In genomic region chr13:75992169-75993028, GRCm38 (mm10) we compare ENCODE assay signal across 8 mouse cellular contexts. TPM values are rescaled to one million over a fixed set of nuclear protein-coding genes. Genes with fewer than 3 reads are reported as not detected.
DNase-seq lines count a peak whose midpoint lies in the region; ATAC-seq and TF ChIP-seq lines count a peak whose summit lies in the region.

No protein-coding gene starts in this region.

- H3K4me3 ChIP-seq in heart, adult 2 months = no peak overlapping the region

- no peak for TF ChIP-seq EP300 in heart, adult 2 months (IDR thresholded peaks at IDR 0.05; ENCODE audit: insufficient read depth, low read depth, low read length)

- H3K9ac ChIP-seq in heart, adult 2 months (ENCODE audit: low read depth, low read length) = no peak overlapping the region

- intact Hi-C loops in heart, adult 2 months (cut with DNase I) = no loop called here
- intact Hi-C loops in left cerebral cortex, postnatal 36 days (cut with DNase I) = no loop called here

- DNase-seq in heart, adult 18-20 months = peak; percentile 25 to 35
- DNase-seq in heart, adult 2 months = no peak
- peak; percentile 94 for DNase-seq in brain, embryonic 14.5 days (ENCODE audit: low read depth)
- DNase-seq in hindlimb bud, embryonic 11.5 days (ENCODE audit: extremely low spot score, low read depth, low spot score) = peak; percentile 39
- no peak for DNase-seq in left cerebral cortex, adult 11 months (ENCODE audit: low spot score)
- no peak for DNase-seq in right cerebral cortex, postnatal 4 days
- no peak for DNase-seq in left cerebral cortex, postnatal 36 days (ENCODE audit: low spot score in 2 of 2)

- TF ChIP-seq POLR2A in heart, adult 2 months (IDR thresholded peaks at IDR 0.05; ENCODE audit: insufficient read depth, low read depth, low read length) = no peak
- TF ChIP-seq POLR2A in brain, embryonic 14.5 days (IDR thresholded peaks at IDR 0.05; ENCODE audit: borderline replicate concordance, extremely low read depth, insufficient read depth, insufficient read length, poor library complexity, severe bottlenecking) = no peak

- H3K27ac ChIP-seq in heart, adult 2 months = no peak overlapping the region

- H3K36me3 ChIP-seq in heart, adult 2 months (ENCODE audit: control insufficient read depth, insufficient read depth, low read length) = no peaks in the 10 kb centered on the region

- peak; percentile 94 for ATAC-seq in megakaryocyte, adult 5-6 weeks (ENCODE audit: poor library complexity, severe bottlenecking)

- no peaks in the 10 kb centered on the region for H3K27me3 ChIP-seq in heart, adult 2 months (ENCODE audit: control insufficient read depth, insufficient read depth, low read length)

- WGBS in heart, adult 2 months = 48% methylated on average over 9 of the region's 9 CpGs

- TF ChIP-seq CTCF in heart, adult 2 months (IDR thresholded peaks at IDR 0.05) = no peak
- TF ChIP-seq CTCF in brain, embryonic 14.5 days (IDR thresholded peaks at IDR 0.05; ENCODE audit: borderline replicate concordance, extremely low read depth, insufficient read depth, insufficient read length) = no peak

- 0 out of 2 replicates have a peak, but pooled peaks cover 1% of the 10 kb centered on the region for H3K4me1 ChIP-seq in heart, adult 2 months (ENCODE audit: control insufficient read depth, insufficient read depth, low read length)

- H3K79me2 ChIP-seq in heart, adult 2 months (replicated peaks; ENCODE audit: control insufficient read depth, insufficient read depth, low read length) = no peaks in the 10 kb centered on the region

RNA-seq across cellular contexts. Expression of gene Spata9, which starts 25.4 kb away (rescaled TPM):
- total RNA-seq in heart, adult 18-20 months (2021) = not detected
- total RNA-seq in heart, adult 2 months (2021) = not detected
- polyA plus RNA-seq in heart, adult 2 months (2012; rRNA removed) = not detected in 2 replicates
- 0.47 and 0.56 TPM in 2 replicates for polyA plus RNA-seq in brain, embryonic 14.5 days (2012; rRNA removed)
- total RNA-seq in megakaryocyte, adult 5-6 weeks (2015) = not detected in 2 replicates
- total RNA-seq in megakaryocyte, adult 5-6 weeks (2017) = 0.73 TPM in 1 of 2 replicates, not detected in the other
- total RNA-seq in left cerebral cortex, postnatal 36 days (2021) = not detected

RNA-seq across cellular contexts. Expression of gene Rfesd, which starts 26.1 kb away (rescaled TPM):
- total RNA-seq in heart, adult 18-20 months (2021) = 10 to 100 TPM; 11.6 to 13.8 TPM
- 10 to 100 TPM; 10.9 to 14.9 TPM for total RNA-seq in heart, adult 2 months (2021)
- polyA plus RNA-seq in heart, adult 2 months (2012; rRNA removed) = 4.4 and 8.4 TPM in 2 replicates
- polyA plus RNA-seq in brain, embryonic 14.5 days (2012; rRNA removed) = 10.8 TPM in 2 replicates
- 20.5 and 21.5 TPM in 2 replicates for total RNA-seq in megakaryocyte, adult 5-6 weeks (2015)
- 15.3 and 16.1 TPM in 2 replicates for total RNA-seq in megakaryocyte, adult 5-6 weeks (2017)
- 10 to 100 TPM; 18.6 to 19.3 TPM for total RNA-seq in left cerebral cortex, postnatal 36 days (2021)

RNA-seq across cellular contexts. Expression of gene Rhobtb3, which starts 48.7 kb away (rescaled TPM):
- 10 to 100 TPM; 11.0 to 11.3 TPM for total RNA-seq in heart, adult 18-20 months (2021)
- total RNA-seq in heart, adult 2 months (2021) = 10 to 100 TPM; 11.3 to 12.6 TPM
- 7.6 and 16.0 TPM in 2 replicates for polyA plus RNA-seq in heart, adult 2 months (2012; rRNA removed)
- polyA plus RNA-seq in brain, embryonic 14.5 days (2012; rRNA removed) = 22.4 and 25.3 TPM in 2 replicates
- 0.36 and 0.96 TPM in 2 replicates for total RNA-seq in megakaryocyte, adult 5-6 weeks (2015)
- total RNA-seq in megakaryocyte, adult 5-6 weeks (2017) = 0.55 and 0.77 TPM in 2 replicates
- total RNA-seq in left cerebral cortex, postnatal 36 days (2021) = 10 to 100 TPM; 15.0 to 16.0 TPM

Comparison
In these comparisons a context has a peak if more than half of its experiments do, and no peak if none do; other contexts are left out.
1. DNase-seq: peak in heart, adult 18-20 months (2 of 2), brain, embryonic 14.5 days (single experiment) and hindlimb bud, embryonic 11.5 days (single experiment); none in heart, adult 2 months (0 of 2), left cerebral cortex, adult 11 months (single experiment), right cerebral cortex, postnatal 4 days (single experiment) and left cerebral cortex, postnatal 36 days (0 of 2).
2. RNA of gene Rhobtb3, which starts 48.7 kb away (total RNA-seq): 15.0 to 16.0 TPM in left cerebral cortex, postnatal 36 days, 11.3 to 12.6 TPM in heart, adult 2 months and 11.0 to 11.3 TPM in heart, adult 18-20 months; 0.36 to 0.96 TPM in megakaryocyte, adult 5-6 weeks; every median in the first group is over 4 times any median in the second.